Mouse (Mus musculus): ENCODE results near the gene Inka1. TPM values are rescaled to one million over a fixed set of nuclear protein-coding genes. Genes with fewer than 3 reads are reported as not detected.
A peak's percentile ranks its signal among the peaks of the same experiment; 100 is the strongest.

Inka1 gene
- polyA plus RNA-seq, 1 experiment from 2014 or later = 10.8 TPM

DNA sequence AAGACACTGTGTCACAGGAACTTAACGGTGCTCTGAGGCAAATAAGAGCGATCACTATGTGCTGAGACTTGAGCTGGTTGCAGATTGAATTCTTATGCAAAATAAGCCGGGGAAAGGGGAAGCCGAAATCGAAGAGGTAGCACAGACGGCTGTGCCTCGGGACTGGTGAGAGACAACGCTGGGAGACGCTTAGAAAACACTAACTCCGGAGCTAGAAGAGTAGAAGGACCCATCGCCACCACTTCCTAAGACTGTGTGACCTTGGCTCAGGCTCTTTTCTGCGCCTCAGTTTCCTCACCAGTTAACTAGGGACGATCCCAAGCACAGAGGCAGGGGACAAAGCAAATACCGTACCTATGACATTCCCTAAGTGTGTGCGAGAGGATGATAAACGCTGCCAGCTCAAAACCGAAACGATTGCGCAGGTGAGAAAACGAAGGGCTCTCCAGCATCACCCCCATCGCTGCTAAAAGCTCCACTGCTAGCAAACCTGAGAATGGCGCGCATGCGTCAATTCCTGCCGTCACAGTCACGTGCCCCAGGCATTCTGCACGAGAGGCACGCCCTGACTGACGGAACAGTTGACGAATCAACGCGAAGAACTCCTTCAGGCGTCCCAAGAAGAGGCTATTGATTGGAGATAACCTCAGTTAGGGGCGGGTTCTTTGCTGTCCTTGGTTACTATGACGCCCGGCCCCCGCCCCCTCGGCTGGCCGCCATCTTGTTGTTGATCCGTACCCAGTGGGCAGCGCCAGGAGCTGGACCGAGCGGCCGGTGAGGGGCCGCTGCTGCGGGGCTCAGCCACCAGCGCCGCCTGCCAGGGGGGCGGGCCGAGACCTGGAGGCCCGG, 16.5 kb upstream of the Inka1 start, which contains the start of gene Ip6k1:
TSS of gene Ip6k1 (plus strand) at position 580 of the 849 bp plus-strand sequence.
- under 1% methylated on average over 51 of the region's 51 CpGs for WGBS

DNA sequence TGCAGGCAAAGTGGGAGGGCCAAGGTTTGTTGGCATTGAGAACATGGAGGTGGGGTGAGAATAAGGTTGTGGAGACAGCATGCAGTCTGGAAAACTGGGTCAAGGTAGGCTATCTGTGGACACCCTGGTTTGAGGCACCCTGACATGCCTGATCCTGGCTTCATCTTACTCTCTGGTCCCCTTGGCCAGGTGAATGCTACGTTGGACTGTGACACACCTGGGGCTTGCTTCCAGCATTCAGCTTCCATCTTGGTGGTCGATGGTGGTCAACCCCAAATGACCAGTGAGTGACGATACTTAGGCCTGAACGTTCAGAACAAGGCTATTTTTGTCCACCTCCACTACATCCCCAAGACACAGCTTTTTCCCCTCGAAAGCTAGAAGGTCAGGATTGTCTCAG, 10.4 kb upstream of the Inka1 start, which contains the start of gene Gm20662:
TSS of gene Gm20662 (plus strand) at position 301 of the 400 bp plus-strand sequence.
- Histone ChIP-seq H3K36me3 (ENCODE audit: poor library complexity, severe bottlenecking) (no peaks in the 10 kb centered on the region), H3K9me3 (replicated peaks) (no peaks in the 10 kb centered on the region), H3K9ac (no peak within 1 kb of the TSS), H3K4me2 (no peak within 1 kb of the TSS), H3K27ac (no peak within 1 kb of the TSS), H3K4me1 (no peaks in the 10 kb centered on the region), H3K27me3 (peaks cover 4% of the 10 kb centered on the region; the same call in 1 of the 2 replicates), H3K4me3 (no peak within 1 kb of the TSS)
- ATAC-seq = no peak
- WGBS = 92% methylated on average over 5 of the region's 5 CpGs

More for the DNA sequence above, 16.5 kb upstream of the Inka1 start, which contains the start of gene Ip6k1:
- peak within 1 kb of the TSS; percentile 85 for H3K4me2 ChIP-seq
- no peaks in the 10 kb centered on the region for H3K36me3 ChIP-seq (ENCODE audit: poor library complexity, severe bottlenecking)
- no peaks in the 10 kb centered on the region for H3K9me3 ChIP-seq (replicated peaks)
- peak; percentile 100 for ATAC-seq
- H3K4me3 ChIP-seq = peak within 1 kb of the TSS; percentile 99
- H3K4me1 ChIP-seq = peaks cover 28% of the 10 kb centered on the region
- peak within 1 kb of the TSS; percentile 97 for H3K9ac ChIP-seq
- H3K27me3 ChIP-seq = peaks cover 4% of the 10 kb centered on the region; the same call in 1 of the 2 replicates
- H3K27ac ChIP-seq = peak within 1 kb of the TSS; percentile 94

DNA sequence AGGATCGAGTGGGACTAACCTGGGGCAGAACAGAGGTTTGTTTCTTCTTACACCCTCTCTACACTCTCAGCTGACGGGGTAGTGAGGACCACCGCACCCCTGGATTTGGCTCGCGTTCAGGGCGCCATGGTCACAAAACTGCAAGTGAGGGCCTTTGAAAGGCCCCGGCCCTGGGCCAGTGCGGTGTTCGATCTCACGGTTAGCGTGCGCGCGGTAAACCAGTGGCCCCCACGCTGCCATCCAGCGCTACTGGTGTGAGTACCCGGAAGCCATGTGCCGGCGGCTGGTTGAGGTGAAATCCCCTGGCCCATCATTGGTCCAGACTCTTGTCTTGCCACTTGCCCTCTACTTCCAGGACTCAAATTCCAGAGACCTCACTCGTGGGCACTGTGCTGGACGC, 9.8 kb upstream of the Inka1 start:
- WGBS = 93% methylated on average over 21 of the region's 21 CpGs
- Histone ChIP-seq H3K27ac (no peak overlapping the region), H3K9me3 (replicated peaks) (no peaks in the 10 kb centered on the region)

DNA sequence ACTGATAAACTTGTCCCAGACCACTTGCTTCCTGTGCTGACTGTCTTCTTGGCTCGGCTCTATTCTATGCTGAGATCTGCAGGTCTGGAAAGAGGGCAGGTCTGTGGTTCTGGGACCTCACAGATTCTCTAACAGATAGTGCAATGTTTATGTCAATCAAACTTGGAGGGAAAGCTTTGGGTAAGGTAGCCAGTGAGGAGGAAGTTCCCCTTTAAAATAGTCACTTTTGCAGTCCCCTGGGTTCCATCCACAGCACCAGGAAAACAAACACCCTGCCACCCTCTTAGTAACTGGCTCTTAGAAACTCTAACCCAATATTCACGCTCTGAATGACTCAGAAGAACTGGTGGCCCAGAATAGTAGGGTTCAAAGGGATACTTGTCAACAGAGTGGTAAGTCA, 8.8 kb upstream of the Inka1 start:
- H3K4me3 ChIP-seq = no peak overlapping the region
- no peak overlapping the region for H3K4me2 ChIP-seq
- H3K9me3 ChIP-seq (replicated peaks) = no peaks in the 10 kb centered on the region
- H3K9ac ChIP-seq = no peak overlapping the region
- H3K27me3 ChIP-seq = peaks cover 4% of the 10 kb centered on the region; the same call in 1 of the 2 replicates
- WGBS = 69% methylated on average over 2 of the region's 2 CpGs
- no peaks in the 10 kb centered on the region for H3K4me1 ChIP-seq
- H3K36me3 ChIP-seq (ENCODE audit: poor library complexity, severe bottlenecking) = no peaks in the 10 kb centered on the region
- H3K27ac ChIP-seq = no peak overlapping the region
- no peak for ATAC-seq

More for the DNA sequence above, 9.8 kb upstream of the Inka1 start:
- Histone ChIP-seq H3K4me3 (no peak overlapping the region), H3K4me2 (no peak overlapping the region), H3K9ac (no peak overlapping the region), H3K36me3 (ENCODE audit: poor library complexity, severe bottlenecking) (no peaks in the 10 kb centered on the region), H3K27me3 (peaks cover 4% of the 10 kb centered on the region; the same call in 1 of the 2 replicates), H3K4me1 (no peaks in the 10 kb centered on the region)
- ATAC-seq = no peak

DNA sequence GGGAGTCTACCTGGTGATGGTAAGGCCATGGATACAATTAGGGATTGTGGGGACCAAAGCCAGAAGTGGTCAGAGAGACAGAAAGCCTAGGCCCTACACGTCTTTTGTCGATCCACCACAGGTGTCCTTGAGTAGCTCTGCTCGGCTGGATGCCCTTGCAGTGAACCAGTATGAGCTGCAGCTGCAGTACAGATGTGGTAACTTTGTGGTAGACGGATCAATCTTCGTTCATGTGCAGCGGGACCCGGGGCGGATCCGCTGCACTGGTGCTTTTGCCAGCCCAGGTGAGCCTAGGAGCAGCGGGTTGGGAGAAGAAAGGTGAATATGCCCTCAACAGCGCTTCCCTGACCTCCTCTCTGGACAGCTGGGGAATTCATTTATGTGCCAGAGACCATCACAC, 7.3 kb upstream of the Inka1 start:
- Histone ChIP-seq H3K36me3 (ENCODE audit: poor library complexity, severe bottlenecking) (no peaks in the 10 kb centered on the region), H3K4me2 (no peak overlapping the region), H3K4me1 (no peaks in the 10 kb centered on the region), H3K4me3 (no peak overlapping the region), H3K27ac (no peak overlapping the region), H3K9me3 (replicated peaks) (no peaks in the 10 kb centered on the region), H3K9ac (no peak overlapping the region), H3K27me3 (no peaks in the 10 kb centered on the region)
- 80% methylated on average over 11 of the region's 11 CpGs for WGBS
- ATAC-seq = no peak

DNA sequence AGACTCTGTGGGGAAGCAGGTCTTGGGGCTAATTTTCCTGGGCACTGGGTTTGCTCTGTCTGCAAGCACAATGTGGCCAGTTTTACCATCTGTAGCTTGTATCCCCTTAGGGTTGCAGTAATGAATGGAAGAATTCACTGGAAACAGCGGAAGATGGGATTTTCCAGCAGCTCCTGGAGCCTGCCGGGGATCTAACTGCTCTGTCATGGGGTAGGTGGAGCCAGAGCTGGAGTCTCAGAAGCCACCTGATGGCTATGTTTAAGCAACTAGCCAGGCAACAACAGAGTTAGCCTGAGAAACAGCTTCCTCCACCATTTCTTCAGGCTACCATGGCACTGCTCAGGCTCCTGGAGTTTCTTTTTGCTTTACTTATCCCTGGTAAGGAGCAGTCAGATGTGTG, 6.5 kb upstream of the Inka1 start, which contains the start of gene Cdhr4:
TSS of gene Cdhr4 (plus strand) at position 301 of the 400 bp plus-strand sequence.
- H3K4me1 ChIP-seq = no peaks in the 10 kb centered on the region
- WGBS = 68% methylated on average over 2 of the region's 2 CpGs
- H3K9me3 ChIP-seq (replicated peaks) = no peaks in the 10 kb centered on the region
- peaks cover 4% of the 10 kb centered on the region for H3K27me3 ChIP-seq
- no peaks in the 10 kb centered on the region for H3K36me3 ChIP-seq (ENCODE audit: poor library complexity, severe bottlenecking)
- H3K4me2 ChIP-seq = no peak within 1 kb of the TSS
- no peak for ATAC-seq
- H3K9ac ChIP-seq = 0 out of 2 replicates have a peak within 1 kb of the TSS, but pooled peaks have one; percentile 5
- no peak within 1 kb of the TSS for H3K4me3 ChIP-seq
- no peak within 1 kb of the TSS for H3K27ac ChIP-seq

DNA sequence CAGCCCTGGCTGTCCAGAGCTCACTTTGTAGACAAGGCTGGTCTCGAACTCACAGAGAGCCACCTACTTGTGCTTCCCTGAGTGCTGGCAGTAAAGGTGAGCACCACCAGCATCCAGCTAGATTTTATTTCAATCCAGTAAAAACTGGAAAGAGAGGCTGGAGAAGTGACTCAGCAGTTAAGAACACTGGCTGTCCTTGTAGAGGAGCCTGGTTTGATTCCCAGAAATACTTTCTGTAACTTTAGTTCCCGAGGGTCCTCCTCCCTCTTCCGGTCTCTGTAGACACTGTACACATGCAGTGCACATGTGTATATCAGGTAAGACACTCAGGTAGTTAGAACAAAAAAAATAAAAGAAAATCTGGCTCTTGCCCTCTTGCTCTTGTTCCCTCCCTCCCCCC, 2.3 kb upstream of the Inka1 start:
- 87% methylated on average over 3 of the region's 3 CpGs for WGBS
- Histone ChIP-seq H3K9ac (no peak overlapping the region), H3K36me3 (ENCODE audit: poor library complexity, severe bottlenecking) (no peaks in the 10 kb centered on the region), H3K4me1 (peaks cover 26% of the 10 kb centered on the region), H3K4me3 (no peak overlapping the region), H3K4me2 (no peak overlapping the region), H3K27ac (no peak overlapping the region), H3K27me3 (peaks cover 21% of the 10 kb centered on the region), H3K9me3 (replicated peaks) (no peaks in the 10 kb centered on the region)
- ATAC-seq = no peak

DNA sequence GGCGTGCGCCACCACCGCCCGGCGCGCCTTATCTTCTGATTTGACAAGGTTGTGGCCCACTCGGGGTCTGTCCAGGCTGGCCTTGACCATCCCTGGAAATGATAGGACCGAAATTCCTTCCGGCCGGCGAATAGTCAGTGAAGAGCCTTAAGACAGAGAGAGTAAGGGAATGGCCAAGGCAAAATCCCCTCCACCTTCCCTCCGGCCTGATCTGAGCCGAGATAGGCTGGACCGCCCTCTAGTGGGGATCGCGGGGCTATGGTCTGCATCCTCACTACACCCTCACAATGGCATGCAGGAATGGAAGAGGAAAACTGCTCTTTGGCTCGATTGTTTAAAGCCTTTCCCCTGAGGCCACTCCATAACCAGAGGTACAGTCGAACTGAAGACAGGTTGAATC, 697 bp upstream of the Inka1 start:
- peak; percentile 72 for ATAC-seq
- Histone ChIP-seq H3K9ac (no peak overlapping the region), H3K36me3 (ENCODE audit: poor library complexity, severe bottlenecking) (no peaks in the 10 kb centered on the region), H3K4me3 (peak overlapping the region; percentile 60), H3K27me3 (peaks cover 21% of the 10 kb centered on the region), H3K9me3 (replicated peaks) (no peaks in the 10 kb centered on the region), H3K4me1 (peaks cover 41% of the 10 kb centered on the region), H3K4me2 (peak overlapping the region; percentile 89), H3K27ac (no peak overlapping the region)
- WGBS = 9% methylated on average over 18 of the region's 18 CpGs

DNA sequence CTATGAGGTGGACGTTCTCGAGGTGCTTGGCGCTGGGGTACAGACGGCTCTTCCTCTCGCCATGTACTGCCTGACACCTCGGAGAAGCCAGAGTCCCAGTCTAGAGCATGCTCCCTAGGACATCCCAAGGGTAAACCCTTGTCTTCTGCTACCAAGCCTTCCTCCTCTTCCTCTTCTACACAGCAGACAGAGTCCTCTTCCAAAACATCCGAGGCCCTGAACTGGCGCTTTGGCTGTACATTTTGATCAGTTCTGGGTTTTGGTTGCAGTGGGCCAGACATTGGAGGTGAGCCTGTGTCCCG, 974 bp downstream of the Inka1 start:
- H3K9me3 ChIP-seq (replicated peaks) = no peaks in the 10 kb centered on the region
- H3K27me3 ChIP-seq = peaks cover 21% of the 10 kb centered on the region
- H3K27ac ChIP-seq = 0 out of 2 replicates have a peak overlapping the region, but pooled peaks have one; percentile 25
- H3K9ac ChIP-seq = peak overlapping the region; percentile 58; the same call in 1 of the 2 replicates
- H3K4me1 ChIP-seq = peaks cover 42% of the 10 kb centered on the region
- no peaks in the 10 kb centered on the region for H3K36me3 ChIP-seq (ENCODE audit: poor library complexity, severe bottlenecking)
- ATAC-seq = no peak
- 80% methylated on average over 9 of the region's 9 CpGs for WGBS
- peak overlapping the region; percentile 60 for H3K4me3 ChIP-seq
- peak overlapping the region; percentile 89 for H3K4me2 ChIP-seq

DNA sequence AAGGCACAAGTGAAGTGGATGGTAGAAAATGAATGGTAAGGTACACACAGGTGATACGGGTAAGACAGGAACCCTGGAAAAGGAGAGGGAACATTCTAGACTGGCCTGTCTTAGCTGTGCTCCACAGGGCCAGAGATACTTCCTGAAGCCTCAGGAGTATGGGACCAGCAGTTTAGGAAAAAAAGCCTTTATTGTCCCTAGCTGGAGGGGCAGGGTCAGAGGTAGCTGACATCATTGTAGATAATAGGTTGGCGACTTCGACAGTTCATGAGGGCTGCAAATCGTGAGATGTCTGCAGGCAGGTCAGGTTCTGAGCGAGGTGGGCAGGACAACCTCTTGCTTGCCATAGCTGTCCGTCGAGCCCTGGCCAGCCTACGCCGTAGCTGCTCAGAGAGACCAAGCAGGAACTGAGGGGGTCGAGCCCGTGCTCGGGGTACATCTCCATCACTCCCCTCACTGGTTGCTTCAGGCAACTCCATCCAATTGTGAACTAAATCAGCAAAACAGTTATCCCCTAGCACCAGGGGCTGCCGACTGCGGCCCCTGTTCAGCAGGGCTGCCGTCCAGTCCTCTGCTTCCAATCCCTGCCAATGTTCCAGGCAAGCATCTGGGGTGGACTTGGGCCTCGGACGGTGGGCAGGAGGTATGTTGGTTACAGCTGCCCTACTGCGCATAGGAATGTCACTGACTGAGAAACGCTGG, 1.5 kb downstream of the Inka1 start:
- H3K9me3 ChIP-seq (replicated peaks) = no peaks in the 10 kb centered on the region
- H3K36me3 ChIP-seq (ENCODE audit: poor library complexity, severe bottlenecking) = no peaks in the 10 kb centered on the region
- WGBS = 83% methylated on average over 19 of the region's 19 CpGs
- H3K27ac ChIP-seq = no peak overlapping the region
- peaks cover 42% of the 10 kb centered on the region for H3K4me1 ChIP-seq
- peak overlapping the region; percentile 89 for H3K4me2 ChIP-seq
- H3K9ac ChIP-seq = 0 out of 2 replicates have a peak overlapping the region, but pooled peaks have one; percentile 58
- H3K27me3 ChIP-seq = peaks cover 21% of the 10 kb centered on the region
- ATAC-seq = no peak
- peak overlapping the region; percentile 60 for H3K4me3 ChIP-seq

DNA sequence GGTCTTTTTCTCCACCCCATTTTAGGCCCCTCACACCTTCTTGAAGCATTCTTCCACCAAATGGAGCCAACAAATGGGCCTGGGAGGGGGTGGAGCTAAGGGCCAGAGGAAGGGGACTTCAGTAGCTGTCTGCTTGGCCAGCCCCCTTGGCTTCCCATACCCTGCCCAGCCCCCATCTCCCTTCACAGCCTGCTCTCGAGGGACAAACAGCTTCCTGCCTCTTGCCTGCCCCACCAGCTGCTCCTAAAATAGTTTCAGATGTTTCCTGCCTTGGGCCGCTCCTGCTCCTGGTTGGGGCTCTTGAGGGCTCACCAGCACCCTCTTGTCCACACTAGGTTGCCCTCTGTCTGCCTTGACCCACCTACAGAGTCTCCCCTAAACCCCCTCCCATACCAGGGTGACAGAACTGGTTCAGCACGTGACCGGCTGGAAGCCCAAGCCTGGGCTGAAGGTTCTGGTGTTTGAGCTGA, 2.2 kb downstream of the Inka1 start:
- Histone ChIP-seq H3K4me2 (no peak overlapping the region), H3K9ac (no peak overlapping the region), H3K4me3 (no peak overlapping the region), H3K9me3 (replicated peaks) (no peaks in the 10 kb centered on the region), H3K4me1 (peaks cover 42% of the 10 kb centered on the region), H3K36me3 (ENCODE audit: poor library complexity, severe bottlenecking) (no peaks in the 10 kb centered on the region), H3K27me3 (peaks cover 21% of the 10 kb centered on the region), H3K27ac (no peak overlapping the region; the same call in 1 of the 2 replicates)
- 43% methylated on average over 4 of the region's 4 CpGs for WGBS
- no peak for ATAC-seq
